Mouse (Mus musculus) MEL (cell line): ENCODE measurements at regions not wholly inside any gene's neighbourhood (a gene's known extent, or its start where the extent isn't known, plus 50 kb on each side); places are given as distances from the start of the nearest gene placed in this dataset.

Experiments
- DNase-seq: peaks from one replicate; pipeline ENCODE4 v3.0.0; 2011; ENCODE audit warnings: low read depth, low spot score
- H3K27ac ChIP-seq: 2 replicates; pipeline ENCODE4 v1.5.1; 2012; ENCODE audit warnings: low read depth, mild to moderate bottlenecking, control low read depth, low read length, moderate library complexity; ENCODE audit not compliant: control insufficient read depth
- H3K27me3 ChIP-seq, 2 experiments: fragments of 150-350 bp in 1 of 2; sonication (generic) in 1 of 2; 2 replicates each; pipeline ENCODE4 v1.6.1; 2012; ENCODE audit warnings: low read length in 2 of 2, mild to moderate bottlenecking in 2 of 2, improper control_type of control experiment in 1 of 2, moderate library complexity in 1 of 2; ENCODE audit not compliant: insufficient read depth in 2 of 2, control insufficient read depth in 1 of 2
- H3K36me3 ChIP-seq, 2 experiments: 2 replicates each; pipeline ENCODE4 v1.6.1; 2012 to 2014; ENCODE audit warnings: low read length in 2 of 2, improper control_type of control experiment in 1 of 2, inconsistent platforms in 1 of 2, mild to moderate bottlenecking in 1 of 2; ENCODE audit not compliant: insufficient read depth in 2 of 2, control insufficient read depth in 1 of 2
- H3K4me1 ChIP-seq, 2 experiments: fragments of 150-350 bp in 1 of 2; sonication (generic) in 1 of 2; 2 replicates each; pipeline ENCODE4 v1.6.1; 2012; ENCODE audit warnings: low read length in 2 of 2, improper control_type of control experiment in 1 of 2, mild to moderate bottlenecking in 1 of 2; ENCODE audit not compliant: insufficient read depth in 2 of 2, control insufficient read depth in 1 of 2
- H3K4me3 ChIP-seq, 2 experiments: fragments of 150-350 bp in 1 of 2; sonication (generic) in 1 of 2; 2 replicates each; pipeline ENCODE4 v1.5.1; 2012; ENCODE audit warnings: low read depth in 2 of 2, low read length in 2 of 2, mild to moderate bottlenecking in 2 of 2, moderate library complexity in 2 of 2, control low read depth in 1 of 2, improper control_type of control experiment in 1 of 2; ENCODE audit not compliant: control insufficient read depth in 1 of 2, insufficient read depth in 1 of 2
- H3K79me2 ChIP-seq: 2 replicates; pipeline ENCODE4 v1.6.1; 2012; ENCODE audit warnings: mild to moderate bottlenecking, low read length, moderate library complexity; ENCODE audit not compliant: control insufficient read depth, poor library complexity, insufficient read depth
- H3K9ac ChIP-seq: 2 replicates; pipeline ENCODE4 v1.6.1; 2012; ENCODE audit warnings: low read depth, mild to moderate bottlenecking, control low read depth, low read length, moderate library complexity; ENCODE audit not compliant: control insufficient read depth, poor library complexity, severe bottlenecking
- H3K9me3 ChIP-seq: fragments of 150-350 bp; sonication (generic); replicated peaks from 2 replicates; pipeline ENCODE4 v1.6.1; 2012; ENCODE audit warnings: mild to moderate bottlenecking, low read length, improper control_type of control experiment, moderate library complexity; ENCODE audit not compliant: insufficient read depth
- CHD2 ChIP-seq: IDR thresholded peaks from 2 replicates; pipeline ENCODE4 v1.6.1; 2011; ENCODE audit warnings: low read length, improper control_type of control experiment
- ELF1 ChIP-seq: IDR thresholded peaks from 2 replicates; pipeline ENCODE4 v1.6.1; 2014; ENCODE audit warnings: low read depth, mild to moderate bottlenecking, inconsistent platforms, low read length, improper control_type of control experiment, moderate library complexity
- EP300 ChIP-seq, 2 experiments: IDR thresholded peaks; 2 replicates each; pipeline ENCODE4 v1.6.1; 2011; ENCODE audit warnings: improper control_type of control experiment in 2 of 2, low read length in 2 of 2, low read depth in 1 of 2, mild to moderate bottlenecking in 1 of 2
- ETS1 ChIP-seq: IDR thresholded peaks from 2 replicates; pipeline ENCODE4 v1.6.1; 2012; ENCODE audit warnings: low read depth, mild to moderate bottlenecking, inconsistent platforms, low read length, improper control_type of control experiment, moderate library complexity
- HCFC1 ChIP-seq: IDR thresholded peaks from 2 replicates; pipeline ENCODE4 v1.6.1; 2012; ENCODE audit warnings: low read depth, mild to moderate bottlenecking, inconsistent platforms, low read length, improper control_type of control experiment, moderate library complexity
- JUND ChIP-seq: IDR thresholded peaks from 2 replicates; pipeline ENCODE4 v1.6.1; 2011; ENCODE audit warnings: low read depth, mild to moderate bottlenecking, improper control_type of control experiment, low read length
- MAZ ChIP-seq: IDR thresholded peaks from 2 replicates; pipeline ENCODE4 v1.6.1; 2012; ENCODE audit warnings: low read depth, mild to moderate bottlenecking, inconsistent platforms, low read length, improper control_type of control experiment
- MXI1 ChIP-seq: IDR thresholded peaks from 2 replicates; pipeline ENCODE4 v1.6.1; 2011; ENCODE audit warnings: mild to moderate bottlenecking, low read depth, low read length, improper control_type of control experiment
- POLR2A ChIP-seq, 2 experiments: IDR thresholded peaks; 2 replicates each; pipeline ENCODE4 v1.6.1; 2011 to 2012; ENCODE audit warnings: low read length in 2 of 2, mild to moderate bottlenecking in 2 of 2, control low read depth in 1 of 2, improper control_type of control experiment in 1 of 2, low read depth in 1 of 2, moderate library complexity in 1 of 2; ENCODE audit not compliant: control insufficient read depth in 1 of 2, insufficient read depth in 1 of 2, poor library complexity in 1 of 2
- POLR2AphosphoS5 ChIP-seq: IDR thresholded peaks from 2 replicates; pipeline ENCODE4 v1.6.1; 2012; ENCODE audit warnings: low read depth, borderline replicate concordance, mild to moderate bottlenecking, inconsistent platforms, low read length, moderate library complexity, mixed read lengths
- RAD21 ChIP-seq: IDR thresholded peaks from 2 replicates; pipeline ENCODE4 v1.6.1; 2011; ENCODE audit warnings: mild to moderate bottlenecking, low read depth, low read length, improper control_type of control experiment
- RCOR1 ChIP-seq: IDR thresholded peaks from 2 replicates; pipeline ENCODE4 v1.6.1; 2012; ENCODE audit warnings: low read depth, mild to moderate bottlenecking, inconsistent platforms, low read length, improper control_type of control experiment
- SIN3A ChIP-seq: IDR thresholded peaks from 2 replicates; pipeline ENCODE4 v1.6.1; 2012; ENCODE audit warnings: low read length, improper control_type of control experiment, inconsistent platforms
- USF2 ChIP-seq, 2 experiments: IDR thresholded peaks; 2 replicates each; pipeline ENCODE4 v1.6.1; 2011 to 2012; ENCODE audit warnings: improper control_type of control experiment in 2 of 2, low read length in 2 of 2, borderline replicate concordance in 1 of 2, inconsistent platforms in 1 of 2, low read depth in 1 of 2, mild to moderate bottlenecking in 1 of 2; ENCODE audit not compliant: insufficient read depth in 1 of 2
- ZMIZ1 ChIP-seq: IDR thresholded peaks from 2 replicates; pipeline ENCODE4 v1.6.1; 2012; ENCODE audit warnings: low read depth, mild to moderate bottlenecking, inconsistent platforms, low read length, improper control_type of control experiment, moderate library complexity
- ZNF384 ChIP-seq: IDR thresholded peaks from 2 replicates; pipeline ENCODE4 v1.6.1; 2012; ENCODE audit warnings: low read depth, mild to moderate bottlenecking, inconsistent platforms, low read length, improper control_type of control experiment

DNA sequence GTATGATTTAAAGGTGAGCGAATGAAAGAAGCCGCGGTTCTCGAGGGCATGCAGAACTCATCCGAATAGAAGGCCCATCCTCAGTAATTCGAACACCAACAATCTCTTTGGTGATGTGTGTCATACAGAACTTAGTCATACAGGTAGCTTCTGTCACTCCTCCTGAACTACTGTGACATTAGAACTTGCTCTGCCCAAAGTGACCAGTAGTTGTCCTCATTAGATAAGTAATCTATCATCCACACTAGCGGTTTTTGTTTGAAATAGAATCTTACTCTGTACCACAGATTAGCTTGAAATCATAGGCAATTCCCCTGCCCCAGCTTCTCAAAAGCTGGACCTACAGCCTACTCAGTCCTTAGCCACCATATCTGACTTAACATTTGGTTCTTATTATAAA lies 149.8 kb upstream of the Crim1 start:
- no peak overlapping the region for H3K9ac ChIP-seq
- no peaks in the 10 kb centered on the region for H3K9me3 ChIP-seq
- no peaks in the 10 kb centered on the region for H3K4me1 ChIP-seq
- H3K27me3 ChIP-seq, result no peaks in the 10 kb centered on the region
- H3K36me3 ChIP-seq, result no peaks in the 10 kb centered on the region
- H3K4me3 ChIP-seq, result no peak overlapping the region
- no peak for DNase-seq
- no peak overlapping the region for H3K27ac ChIP-seq
- no peaks in the 10 kb centered on the region for H3K79me2 ChIP-seq
- TF ChIP-seq SIN3A (no peak), JUND (no peak), HCFC1 (no peak), POLR2A (IDR thresholded peaks at IDR 0.05; ENCODE audit: control insufficient read depth in 1 of 2, insufficient read depth in 1 of 2, low read depth in 1 of 2, low read length in 2 of 2, poor library complexity in 1 of 2) (no peak), EP300 (IDR thresholded peaks at IDR 0.05; ENCODE audit: low read depth in 1 of 2, low read length in 2 of 2) (no peak), POLR2AphosphoS5 (no peak), ELF1 (no peak), ZNF384 (no peak), ZMIZ1 (no peak)

DNA sequence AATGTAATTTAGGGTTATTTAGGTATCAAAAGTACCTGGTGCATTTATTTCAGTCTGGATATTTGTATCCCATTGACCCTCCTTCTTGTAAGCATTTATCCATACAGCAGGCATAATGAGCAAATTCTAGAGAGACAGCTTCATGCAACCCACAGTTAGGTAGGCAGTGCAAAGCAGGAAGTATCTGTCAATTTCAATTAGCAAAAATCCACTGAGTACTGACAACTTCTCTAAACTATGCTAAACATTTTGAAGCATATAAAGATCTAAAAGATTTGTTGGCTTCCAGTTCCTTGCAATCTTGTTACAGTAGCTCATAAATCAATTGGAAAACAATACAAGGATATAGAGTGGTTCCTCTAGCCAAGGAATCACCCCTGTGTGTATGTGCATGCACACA lies 124.2 kb upstream of the Crim1 start:
- Histone ChIP-seq H3K9ac (no peak overlapping the region), H3K36me3 (no peaks in the 10 kb centered on the region), H3K79me2 (no peaks in the 10 kb centered on the region), H3K27me3 (no peaks in the 10 kb centered on the region), H3K27ac (no peak overlapping the region), H3K9me3 (no peaks in the 10 kb centered on the region), H3K4me3 (no peak overlapping the region)
- TF ChIP-seq EP300 (IDR thresholded peaks at IDR 0.05; ENCODE audit: low read depth in 1 of 2, low read length in 2 of 2) (no peak), RCOR1 (no peak), POLR2AphosphoS5 (no peak), ZMIZ1 (no peak), MAZ (no peak), MXI1 (no peak), ETS1 (no peak), HCFC1 (no peak), RAD21 (no peak), USF2 (IDR thresholded peaks at IDR 0.05; ENCODE audit: borderline replicate concordance in 1 of 2, insufficient read depth in 1 of 2, low read depth in 1 of 2, low read length in 2 of 2) (no peak), POLR2A (IDR thresholded peaks at IDR 0.05; ENCODE audit: control insufficient read depth in 1 of 2, insufficient read depth in 1 of 2, low read depth in 1 of 2, low read length in 2 of 2, poor library complexity in 1 of 2) (no peak), CHD2 (no peak)
- TF ChIP-seq, all 39 proteins: peak for 0
- no peak for DNase-seq
- H3K4me1 ChIP-seq, result no peaks in the 10 kb centered on the region
